Mouse (Mus musculus) forebrain, postnatal 0 days (tissue): ENCODE data around the gene Neurl1a. TPM values are rescaled to one million over a fixed set of nuclear protein-coding genes. Genes with fewer than 3 reads are reported as not detected.

Experiments used
- ATAC-seq: fragments of 200-750 bp; cut with Nextera tagmentation; 2 replicates; pipeline ENCODE4 v1.8.0; 2017; ENCODE audit warnings: mild to moderate bottlenecking, moderate library complexity
- DNase-seq: peaks from one replicate; pipeline ENCODE4 v3.0.0-alpha.2; 2015
- H3K27ac ChIP-seq: fragments of 300-500 bp; sonication (generic); 2 replicates; pipeline ENCODE4 v1.5.1; 2014; ENCODE audit warnings: low read depth, mild to moderate bottlenecking, antibody characterized with exemption, low read length, moderate library complexity, mixed read lengths
- H3K27me3 ChIP-seq: fragments of 300-500 bp; sonication (generic); 2 replicates; pipeline ENCODE4 v1.6.1; 2014; ENCODE audit warnings: mild to moderate bottlenecking, low read length, mixed read lengths; ENCODE audit not compliant: insufficient read depth
- H3K36me3 ChIP-seq: fragments of 300-500 bp; sonication (generic); 2 replicates; pipeline ENCODE4 v1.6.1; 2014; ENCODE audit warnings: mild to moderate bottlenecking, moderate library complexity; ENCODE audit not compliant: insufficient read depth
- H3K4me1 ChIP-seq: fragments of 300-500 bp; sonication (generic); 2 replicates; pipeline ENCODE4 v1.6.1; 2014; ENCODE audit warnings: antibody characterized with exemption; ENCODE audit not compliant: insufficient read depth
- H3K4me2 ChIP-seq: fragments of 300-500 bp; sonication (generic); 2 replicates; pipeline ENCODE4 v1.6.1; 2014; ENCODE audit warnings: low read depth, mild to moderate bottlenecking, moderate library complexity
- H3K4me3 ChIP-seq: fragments of 300-500 bp; sonication (generic); 2 replicates; pipeline ENCODE4 v1.5.1; 2014; ENCODE audit warnings: low read depth, low read length, mixed read lengths
- H3K9ac ChIP-seq: fragments of 300-500 bp; sonication (generic); 2 replicates; pipeline ENCODE4 v1.6.1; 2014; ENCODE audit warnings: mild to moderate bottlenecking
- H3K9me3 ChIP-seq: fragments of 300-500 bp; sonication (generic); 2 replicates; pipeline ENCODE4 v1.6.1; 2016; ENCODE audit warnings: low read length
- CTCF ChIP-seq: sonication (generic); IDR thresholded peaks from 2 replicates; pipeline ENCODE4 v1.5.1; 2016; ENCODE audit warnings: antibody characterized with exemption, control low read depth, low read depth
- WGBS: fragments of 180-500 bp; shearing (Covaris S2); extraction: QIAGEN DNeasy Blood & Tissue Kit; methylation state at CpG from one replicate; pipeline ENCODE4 v1.1.7; 2014; 5-methylcytosine and 5-hydroxymethylcytosine counted together
- polyA plus RNA-seq: library from polyadenylated mRNA; unstranded; fragments of >200 nt; fragmentation: Nextera tagmentation; extraction: Ambion mirVana; gene quantifications from 2 replicates; pipeline ENCODE4 v1.2.1, GENCODE M21; 2015
- total RNA-seq: library from RNA; depleted of rRNA; stranded (reverse); fragments of >200 nt; gene quantifications from 2 replicates; pipeline ENCODE4 v1.2.3, GENCODE M21; 2014

Gene Neurl1a
- total and polyA plus RNA-seq, 2 experiments from 2014 or later: 15.7 to 52.1 TPM

DNA sequence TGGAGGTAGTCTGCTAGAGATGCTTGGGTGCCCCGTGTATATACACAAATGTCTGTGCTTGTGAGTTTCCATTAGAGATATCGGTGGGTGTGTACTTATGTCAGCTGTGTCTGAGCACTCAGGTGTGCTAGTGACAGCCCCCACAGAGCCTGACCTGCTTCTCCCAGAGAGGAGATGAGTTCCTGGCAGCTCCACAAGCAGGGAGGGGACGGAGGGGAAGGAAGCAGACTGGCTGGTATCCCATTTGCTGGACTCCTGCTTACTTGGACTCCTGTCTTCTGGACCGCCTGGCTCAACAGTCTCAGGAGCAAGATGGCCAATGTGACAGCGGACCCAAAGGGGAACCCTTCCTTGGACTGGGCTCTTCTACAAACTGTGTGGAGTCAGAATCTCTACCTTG lies 50.8 kb downstream of the Neurl1a start:
- Histone ChIP-seq H3K4me1 (no peaks in the 10 kb centered on the region), H3K4me2 (no peak overlapping the region), H3K9me3 (no peaks in the 10 kb centered on the region), H3K27me3 (no peaks in the 10 kb centered on the region), H3K27ac (no peak overlapping the region), H3K4me3 (no peak overlapping the region), H3K9ac (no peak overlapping the region), H3K36me3 (no peaks in the 10 kb centered on the region)
- 84% methylated on average over 5 of the region's 5 CpGs for WGBS
- DNase-seq (no peak), ATAC-seq (no peak)
- no peak for TF ChIP-seq CTCF

DNA sequence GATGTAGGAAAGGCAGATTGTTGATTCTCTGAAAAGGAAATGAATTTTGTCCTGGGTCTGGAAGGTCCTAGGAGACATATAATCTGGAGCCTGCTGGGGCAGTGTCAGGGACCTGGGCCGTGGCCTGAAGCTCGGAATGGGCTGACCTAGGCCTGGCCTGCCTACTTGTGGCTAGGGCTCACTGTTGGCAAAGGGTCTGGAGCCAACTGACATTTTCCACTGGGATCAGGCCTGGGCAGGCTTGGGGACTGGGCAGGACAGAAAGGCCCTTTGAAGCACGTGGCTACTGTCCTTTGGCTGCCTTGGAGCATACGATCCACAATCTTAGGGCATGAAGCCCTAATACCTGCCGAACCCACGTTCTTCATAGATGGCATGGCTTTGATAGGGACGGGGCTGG lies 51.5 kb downstream of the Neurl1a start:
- WGBS: 93% methylated on average over 7 of the region's 7 CpGs
- no peak overlapping the region for H3K9ac ChIP-seq
- H3K27ac ChIP-seq: no peak overlapping the region
- H3K36me3 ChIP-seq: no peaks in the 10 kb centered on the region
- no peaks in the 10 kb centered on the region for H3K27me3 ChIP-seq
- H3K4me3 ChIP-seq: no peak overlapping the region
- no peak for DNase-seq
- no peaks in the 10 kb centered on the region for H3K9me3 ChIP-seq
- no peak for TF ChIP-seq CTCF
- H3K4me2 ChIP-seq: no peak overlapping the region
- ATAC-seq: no peak
- no peaks in the 10 kb centered on the region for H3K4me1 ChIP-seq

DNA sequence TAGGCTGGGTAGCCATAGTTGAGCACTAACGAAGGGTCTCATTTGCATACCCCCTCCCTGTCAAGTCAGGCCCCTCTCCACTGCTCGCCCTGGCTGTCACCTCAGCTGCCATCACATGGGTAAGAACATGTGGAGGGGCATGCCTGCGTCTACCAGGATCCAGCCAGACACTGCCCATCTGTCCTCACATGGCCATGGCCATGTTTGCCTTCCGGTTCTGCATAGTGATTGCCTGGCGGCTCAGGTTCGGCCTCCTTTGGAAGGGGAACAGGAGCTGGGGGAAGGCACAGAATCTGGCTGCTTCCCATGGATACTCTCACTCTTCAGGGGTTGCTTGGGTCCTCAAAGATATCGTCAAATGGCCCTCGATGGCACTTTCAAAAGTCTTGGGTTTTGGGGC lies 52.1 kb downstream of the Neurl1a start:
- no peak overlapping the region for H3K9ac ChIP-seq
- H3K4me2 ChIP-seq: no peak overlapping the region
- TF ChIP-seq CTCF: no peak
- H3K27ac ChIP-seq: no peak overlapping the region
- DNase-seq: no peak
- H3K9me3 ChIP-seq: no peaks in the 10 kb centered on the region
- H3K27me3 ChIP-seq: no peaks in the 10 kb centered on the region
- WGBS: 77% methylated on average over 8 of the region's 8 CpGs
- H3K4me1 ChIP-seq: no peaks in the 10 kb centered on the region
- no peak overlapping the region for H3K4me3 ChIP-seq
- no peak for ATAC-seq
- no peaks in the 10 kb centered on the region for H3K36me3 ChIP-seq

- WGBS: 87% methylated on average over 6 of the region's 6 CpGs
- no peak overlapping the region for H3K9ac ChIP-seq
- H3K27ac ChIP-seq: no peak overlapping the region
- DNase-seq (no peak), ATAC-seq (no peak)
- H3K4me3 ChIP-seq: no peak overlapping the region
- H3K9me3 ChIP-seq: no peaks in the 10 kb centered on the region
- H3K4me2 ChIP-seq: no peak overlapping the region
- TF ChIP-seq CTCF: no peak
- no peaks in the 10 kb centered on the region for H3K4me1 ChIP-seq
- no peaks in the 10 kb centered on the region for H3K36me3 ChIP-seq
- no peaks in the 10 kb centered on the region for H3K27me3 ChIP-seq
Observed at GRCm38 (mm10) chr19:47231389-47231788, 52.8 kb downstream of the Neurl1a start.

- H3K4me3 ChIP-seq: no peak overlapping the region
- DNase-seq (no peak), ATAC-seq (no peak)
- no peak overlapping the region for H3K4me2 ChIP-seq
- 93% methylated on average over 5 of the region's 5 CpGs for WGBS
- no peak overlapping the region for H3K9ac ChIP-seq
- H3K27me3 ChIP-seq: no peaks in the 10 kb centered on the region
- no peak for TF ChIP-seq CTCF
- no peaks in the 10 kb centered on the region for H3K9me3 ChIP-seq
- no peaks in the 10 kb centered on the region for H3K4me1 ChIP-seq
- no peak overlapping the region for H3K27ac ChIP-seq
- H3K36me3 ChIP-seq: no peaks in the 10 kb centered on the region
Observed at GRCm38 (mm10) chr19:47232077-47232865, 53.7 kb downstream of the Neurl1a start.

DNA sequence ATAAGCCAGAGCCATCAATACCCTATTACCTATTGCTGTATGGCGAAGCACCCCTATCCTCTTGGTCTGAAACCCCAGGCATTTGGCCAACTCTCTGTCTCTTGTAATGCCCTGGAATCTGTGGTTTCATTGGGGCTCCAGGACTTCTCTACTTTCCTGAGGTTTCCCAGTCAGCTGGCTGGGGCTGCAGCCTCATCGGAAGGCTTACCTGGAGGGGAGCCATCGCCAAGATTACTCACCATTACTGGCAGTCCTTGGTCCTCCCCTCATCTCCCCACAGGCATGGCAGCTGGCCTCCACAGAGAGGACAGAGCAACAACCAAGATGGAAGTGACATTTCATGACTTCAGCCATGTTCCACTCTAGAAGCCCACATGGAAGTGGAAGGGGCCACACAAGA lies 54.5 kb downstream of the Neurl1a start:
- no peak overlapping the region for H3K4me3 ChIP-seq
- H3K9me3 ChIP-seq: no peaks in the 10 kb centered on the region
- ATAC-seq (no peak), DNase-seq (no peak)
- no peak overlapping the region for H3K9ac ChIP-seq
- no peaks in the 10 kb centered on the region for H3K36me3 ChIP-seq
- no peak overlapping the region for H3K4me2 ChIP-seq
- no peaks in the 10 kb centered on the region for H3K27me3 ChIP-seq
- H3K4me1 ChIP-seq: no peaks in the 10 kb centered on the region
- 87% methylated on average over 3 of the region's 3 CpGs for WGBS
- H3K27ac ChIP-seq: no peak overlapping the region
- TF ChIP-seq CTCF: no peak

DNA sequence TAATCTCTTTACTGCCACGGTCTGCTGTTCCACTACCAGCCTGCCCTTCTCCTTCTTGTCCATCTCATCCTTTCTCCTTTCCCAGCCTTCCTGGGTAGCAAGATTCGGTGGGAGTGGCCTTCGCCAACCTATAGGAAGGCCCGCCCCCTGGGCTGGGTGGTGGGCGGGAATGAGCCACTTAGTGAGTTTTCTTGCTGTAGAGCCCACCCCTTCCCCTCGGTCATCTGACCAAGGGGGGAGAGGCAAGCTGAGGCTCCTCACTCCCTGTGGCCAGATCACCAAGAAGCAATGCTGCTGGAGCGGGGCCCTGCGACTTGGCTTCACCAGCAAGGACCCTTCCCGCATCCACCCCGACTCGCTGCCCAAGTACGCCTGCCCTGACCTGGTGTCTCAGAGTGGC lies 61.5 kb downstream of the Neurl1a start:
- H3K9me3 ChIP-seq: no peaks in the 10 kb centered on the region
- no peak for TF ChIP-seq CTCF
- 44% methylated on average over 12 of the region's 12 CpGs for WGBS
- ATAC-seq (no peak), DNase-seq (no peak)
- H3K4me3 ChIP-seq: no peak overlapping the region
- H3K27me3 ChIP-seq: no peaks in the 10 kb centered on the region
- H3K4me2 ChIP-seq: no peak overlapping the region
- H3K36me3 ChIP-seq: no peaks in the 10 kb centered on the region
- no peak overlapping the region for H3K27ac ChIP-seq
- no peaks in the 10 kb centered on the region for H3K4me1 ChIP-seq
- H3K9ac ChIP-seq: no peak overlapping the region

- TF ChIP-seq CTCF: no peak
- Histone ChIP-seq H3K27me3 (no peaks in the 10 kb centered on the region), H3K36me3 (no peaks in the 10 kb centered on the region), H3K4me3 (no peak overlapping the region), H3K4me1 (no peaks in the 10 kb centered on the region), H3K4me2 (no peak overlapping the region), H3K9me3 (no peaks in the 10 kb centered on the region), H3K9ac (no peak overlapping the region), H3K27ac (no peak overlapping the region)
- DNase-seq (no peak), ATAC-seq (no peak)
- 68% methylated on average over 7 of the region's 7 CpGs for WGBS
Observed at GRCm38 (mm10) chr19:47240957-47241356, 62.3 kb downstream of the Neurl1a start.
